Mouse (Mus musculus) liver, adult (tissue): ENCODE measurements around the gene Aldh16a1.
A peak's percentile ranks its signal among the peaks of the same experiment; 100 is the strongest.

ENCODE experiments used
- GATA4 ChIP-seq: IDR thresholded peaks from 2 replicates; pipeline ENCODE4 v1.6.1; 2014; ENCODE audit warnings: mild to moderate bottlenecking, low read length; ENCODE audit not compliant: insufficient replicate concordance

Aldh16a1 gene

DNA sequence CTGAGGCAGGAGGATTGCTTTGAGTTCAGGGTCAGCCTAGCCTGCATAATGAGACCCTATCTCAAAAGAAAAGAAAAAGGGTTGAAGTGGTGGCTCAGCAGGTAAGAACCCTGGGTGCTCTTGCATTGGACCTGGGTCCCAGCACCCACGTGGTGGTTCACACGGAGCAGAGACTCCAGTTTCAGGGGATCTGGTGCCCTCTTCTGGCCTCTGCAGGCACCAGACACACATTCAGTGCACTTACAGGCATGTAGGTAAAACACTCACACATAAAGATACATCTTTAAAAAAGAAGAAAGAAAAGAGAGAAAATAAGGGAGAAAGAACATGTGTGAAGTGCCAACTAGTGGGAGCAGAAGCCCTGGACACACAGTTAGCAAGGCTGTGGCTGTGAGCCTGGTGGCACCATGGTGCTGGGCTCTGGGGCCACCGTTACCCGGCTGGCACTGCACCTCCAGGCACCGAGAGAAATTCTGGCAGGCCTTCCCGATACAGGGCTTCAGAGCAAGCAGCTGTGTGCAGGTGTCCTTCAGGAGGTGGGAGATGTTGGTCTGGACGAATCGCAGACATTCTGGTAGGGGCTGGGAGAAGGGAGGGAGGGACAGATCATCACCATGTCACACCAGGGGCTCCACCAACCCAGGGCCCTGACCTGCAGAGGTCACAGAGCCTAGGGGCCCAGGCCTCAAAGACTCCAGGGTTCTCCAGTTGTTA, 20.8 kb downstream of the Aldh16a1 start:
- TF ChIP-seq GATA4: no peak

- TF ChIP-seq GATA4: no peak
Observed at GRCm38 (mm10) chr7:45131850-45132249, 22.5 kb downstream of the Aldh16a1 start.

DNA sequence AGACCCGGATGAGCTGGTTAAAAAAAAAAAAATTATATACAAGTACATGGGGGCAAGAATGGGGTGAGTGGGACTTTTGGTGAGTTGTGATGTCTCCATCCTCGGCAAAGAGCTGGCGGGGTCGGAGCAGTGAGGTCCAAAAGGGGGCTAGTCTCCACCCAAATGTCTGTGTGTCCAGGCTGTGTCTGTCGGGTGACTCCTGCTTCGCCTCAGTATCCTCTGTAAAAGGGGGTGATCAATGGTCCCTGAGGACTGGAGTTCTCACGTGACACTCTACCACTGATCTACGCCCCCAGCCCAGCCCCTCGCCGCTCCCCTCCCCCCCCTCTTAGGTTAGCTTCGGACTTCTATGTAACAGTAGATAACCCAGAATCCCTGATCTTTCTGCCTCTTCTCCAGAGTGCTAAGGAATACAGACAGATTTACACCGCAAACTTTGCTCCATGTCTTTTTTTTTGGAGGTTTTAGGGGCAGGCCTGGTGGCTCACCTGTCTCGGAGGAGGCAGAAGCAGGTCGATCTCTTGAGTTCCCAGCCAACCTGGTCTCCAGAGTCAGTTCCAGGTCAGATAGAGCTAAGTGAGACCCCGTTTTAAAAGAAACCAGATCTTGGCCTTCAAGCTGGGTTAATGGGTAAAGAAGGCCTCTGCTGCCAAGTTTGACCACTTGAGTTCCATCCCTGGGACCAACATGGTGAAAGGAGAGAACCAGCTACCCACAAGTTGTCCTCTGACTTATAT, 24.4 kb downstream of the Aldh16a1 start:
- TF ChIP-seq GATA4: no peak

GRCm38 (mm10) chr7:45129318-45129717, 25.1 kb downstream of the Aldh16a1 start:
- TF ChIP-seq GATA4: no peak

DNA sequence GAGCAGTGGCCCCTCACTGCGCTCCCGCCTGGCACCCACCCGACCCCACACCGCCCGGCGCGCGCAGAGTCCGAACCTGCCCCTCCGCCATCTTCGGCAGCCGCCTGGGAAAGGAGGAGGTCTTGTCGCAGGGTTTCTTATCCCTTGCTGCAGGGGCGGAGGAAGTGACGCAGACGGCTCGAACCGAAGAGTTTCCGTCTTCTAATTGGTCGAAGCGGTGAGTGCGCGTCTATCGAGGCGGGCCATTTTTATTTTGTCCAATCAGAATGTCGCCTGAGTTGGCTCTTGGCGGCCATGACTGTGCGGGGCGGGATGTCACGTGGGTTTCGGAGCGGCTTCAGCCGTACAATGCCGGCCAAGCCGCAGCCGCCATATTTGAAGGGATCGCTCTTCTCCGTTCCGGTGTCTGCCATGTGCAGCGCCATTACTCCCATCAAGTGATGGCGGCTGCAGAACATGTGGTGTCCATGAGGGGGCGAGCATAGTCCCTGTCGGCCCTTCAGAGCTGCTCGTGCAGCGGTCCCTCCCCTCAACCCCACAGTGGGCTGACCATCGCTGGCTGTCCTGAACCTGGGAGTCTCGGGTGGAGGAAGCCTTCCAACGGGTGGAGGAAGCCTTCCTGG, 25.6 kb downstream of the Aldh16a1 start, which contains the start of gene Rpl13a:
Gene Rpl13a (minus strand): TSS at position 138 of the 623 bp plus-strand sequence.
- no peak; the same call in 1 of the 2 replicates for TF ChIP-seq GATA4

- no peak for TF ChIP-seq GATA4
Observed at GRCm38 (mm10) chr7:45127700-45128224, 26.6 kb downstream of the Aldh16a1 start.

DNA sequence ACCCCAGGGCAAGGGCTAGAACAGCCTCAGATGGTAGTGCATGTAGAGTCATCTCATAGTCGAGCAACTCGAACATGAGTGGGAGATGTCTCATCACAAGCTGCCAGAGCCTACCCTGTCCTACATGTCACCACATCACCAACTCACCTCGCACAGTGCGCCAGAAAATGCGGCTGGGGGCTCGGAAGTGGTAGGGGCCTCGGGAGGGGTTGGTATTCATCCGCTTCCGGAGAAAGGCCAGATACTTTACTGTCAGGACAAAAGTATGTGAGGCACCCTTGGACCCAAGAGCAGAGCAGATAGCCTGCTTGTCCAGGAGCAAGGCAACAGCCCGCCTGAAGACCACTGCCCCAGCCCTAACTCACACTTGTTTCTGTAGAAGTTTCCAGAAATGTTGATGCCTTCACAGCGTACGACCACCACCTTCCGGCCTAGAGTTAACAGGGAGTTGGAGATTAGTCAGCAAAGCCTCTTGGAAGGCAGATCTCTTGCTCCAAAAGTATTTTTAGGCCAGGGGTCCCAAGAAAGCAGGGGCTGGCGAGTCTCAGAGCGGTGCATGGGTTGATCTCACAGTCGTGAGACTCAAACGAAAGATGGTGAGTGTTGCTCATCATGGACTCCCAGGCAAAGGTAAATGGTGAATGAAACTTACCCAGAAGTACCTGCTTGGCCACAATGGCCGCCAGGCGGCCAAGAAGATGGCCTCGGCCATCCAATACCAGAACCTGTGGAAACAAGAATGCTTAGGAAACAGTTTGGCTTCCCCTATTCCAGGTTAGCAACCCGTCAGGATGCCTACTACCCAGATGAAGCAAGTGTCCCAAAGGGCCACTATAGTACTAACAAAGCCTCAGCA, 27.3 kb downstream of the Aldh16a1 start:
- no peak for TF ChIP-seq GATA4

GRCm38 (mm10) chr7:45126147-45126843, 28.1 kb downstream of the Aldh16a1 start:
- TF ChIP-seq GATA4: no peak

GRCm38 (mm10) chr7:45125144-45125600, 29.2 kb downstream of the Aldh16a1 start:
- no peak for TF ChIP-seq GATA4

- peak; percentile 58; the same call in 1 of the 2 replicates for TF ChIP-seq GATA4
Observed at GRCm38 (mm10) chr7:45124224-45125143, 29.9 kb downstream of the Aldh16a1 start, which contains the start of gene Rps11. Gene Rps11, minus strand, starts transcription at chr7:45124439.

DNA sequence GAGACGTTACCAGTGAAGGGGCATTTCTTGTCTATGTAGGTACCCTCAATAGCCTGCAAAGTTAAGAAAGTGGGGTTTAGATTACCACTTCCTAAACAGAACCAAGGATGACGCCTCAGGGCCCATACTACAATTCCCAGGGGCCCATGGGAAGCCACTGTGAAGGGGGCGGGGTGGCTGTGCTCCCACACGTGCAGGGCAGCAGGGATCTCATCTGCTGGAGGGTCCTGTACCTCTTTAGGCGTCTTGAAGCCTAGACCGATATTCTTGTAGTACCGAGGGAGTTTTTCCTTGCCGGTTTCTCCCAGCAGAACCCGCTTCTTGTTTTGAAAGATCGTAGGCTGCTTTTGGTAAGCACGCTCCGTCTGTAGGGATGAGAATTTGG, 31.2 kb downstream of the Aldh16a1 start:
- no peak for TF ChIP-seq GATA4

- no peak for TF ChIP-seq GATA4
Observed at GRCm38 (mm10) chr7:45122561-45123185, 31.7 kb downstream of the Aldh16a1 start.

GRCm38 (mm10) chr7:45121966-45122365, 32.4 kb downstream of the Aldh16a1 start:
- no peak for TF ChIP-seq GATA4

DNA sequence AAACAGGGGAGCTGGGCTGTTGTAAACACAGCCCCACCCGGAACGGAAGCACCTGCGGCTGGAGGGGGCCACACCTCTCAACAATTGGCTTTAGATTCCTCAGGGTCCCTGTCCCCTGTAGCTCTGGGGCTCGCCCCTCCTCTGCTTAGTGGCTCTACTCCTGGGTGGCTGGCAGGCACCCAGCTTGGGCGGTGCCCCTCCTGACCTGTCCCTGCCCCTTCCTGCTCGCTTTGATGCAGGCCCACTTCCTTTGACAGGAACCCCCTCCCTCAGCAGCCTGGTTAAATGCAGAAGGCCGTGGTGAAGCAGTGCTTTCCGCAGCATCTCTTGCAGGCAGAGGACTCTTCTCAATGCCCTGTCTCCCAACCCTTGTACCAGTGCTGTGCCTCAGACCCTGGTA, 33.0 kb downstream of the Aldh16a1 start:
- TF ChIP-seq GATA4: no peak
